Mouse (Mus musculus) frontal cortex, postnatal 36 days (tissue): Measurements from ENCODE around the gene Wdr73.
A peak's percentile ranks its signal among the peaks of the same experiment; 100 is the strongest.

ENCODE experiments used
- DNase-seq, 2 experiments: peaks; one replicate each; pipeline ENCODE4 v3.0.0; 2022; ENCODE audit warnings: low spot score in 2 of 2

The Wdr73 gene

DNA sequence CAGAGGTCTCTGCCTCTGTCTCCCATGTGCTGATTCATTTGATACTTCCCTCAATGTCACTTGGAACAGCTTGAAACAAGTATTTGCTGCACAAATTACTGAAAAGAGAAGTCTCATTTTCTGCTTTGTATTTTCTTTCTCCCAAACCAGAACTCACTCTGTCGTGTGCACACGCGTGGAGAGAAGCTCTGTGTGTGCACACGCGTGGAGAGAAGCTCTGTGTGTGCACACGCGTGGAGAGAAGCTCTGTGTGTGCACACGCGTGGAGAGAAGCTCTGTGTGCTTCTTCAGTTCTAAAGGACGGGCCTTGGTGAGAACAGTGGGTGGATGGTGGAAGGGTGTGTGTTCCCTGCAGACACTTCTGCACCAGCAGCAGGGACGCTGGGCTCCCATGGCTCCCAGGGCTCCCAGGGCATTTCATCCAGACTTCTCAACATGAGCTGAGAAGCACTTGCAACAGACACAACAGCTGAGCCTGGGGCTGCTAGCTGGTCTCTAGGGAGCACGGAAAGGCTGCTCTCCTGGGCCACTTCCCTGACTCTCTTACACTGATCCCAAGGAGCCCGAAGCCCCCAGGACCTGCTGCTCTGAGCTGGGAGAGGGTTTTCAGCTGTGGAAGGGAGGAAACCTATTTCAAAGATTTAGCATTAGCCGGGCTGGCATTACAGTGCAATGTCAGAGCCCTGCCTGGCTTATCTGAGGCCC, 6.1 kb downstream of the Wdr73 start:
- no peak for DNase-seq

GRCm38 (mm10) chr7:80894196-80894595, 6.9 kb downstream of the Wdr73 start:
- no peak for DNase-seq

DNA sequence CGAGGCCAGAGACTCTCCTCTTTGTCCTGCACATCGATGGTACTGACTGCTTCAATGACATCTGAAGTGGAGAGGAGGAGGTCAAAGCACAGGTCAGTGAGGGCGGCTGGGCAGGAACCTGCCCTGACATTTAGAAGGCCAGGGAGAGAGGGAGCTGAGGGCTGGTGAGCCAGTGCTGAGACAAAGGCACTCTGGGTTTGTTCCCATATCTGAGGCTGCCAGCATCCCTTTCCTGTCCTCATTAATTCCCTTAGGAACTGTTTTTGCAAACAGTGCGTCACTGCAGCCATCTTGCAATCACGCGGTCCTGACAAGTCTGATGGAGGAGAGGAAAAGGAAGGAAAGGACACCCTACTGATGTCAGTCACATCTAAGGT, 7.3 kb downstream of the Wdr73 start:
- DNase-seq = no peak

- no peak for DNase-seq
Observed at GRCm38 (mm10) chr7:80893086-80893752, 7.8 kb downstream of the Wdr73 start.

DNA sequence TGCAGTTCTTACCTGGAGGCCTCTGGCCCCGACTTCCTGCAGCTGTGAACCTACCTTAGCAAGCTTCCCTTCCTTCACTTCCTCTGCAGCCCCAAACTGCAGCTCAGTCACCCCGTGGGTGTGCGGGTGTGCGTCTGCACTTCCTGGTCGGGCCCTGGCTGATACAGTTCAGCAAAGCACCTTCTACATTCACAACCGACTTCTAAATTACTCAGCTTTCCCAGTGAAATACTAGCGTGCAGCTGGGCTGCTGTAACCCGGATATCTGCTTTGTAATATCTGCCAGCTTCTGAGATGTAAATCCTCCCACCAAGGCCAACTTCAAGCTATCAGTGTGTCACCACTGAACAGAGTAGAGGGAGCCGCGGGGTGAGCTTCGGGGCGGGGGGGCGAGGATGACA, 11.2 kb downstream of the Wdr73 start:
- no peak for DNase-seq

DNA sequence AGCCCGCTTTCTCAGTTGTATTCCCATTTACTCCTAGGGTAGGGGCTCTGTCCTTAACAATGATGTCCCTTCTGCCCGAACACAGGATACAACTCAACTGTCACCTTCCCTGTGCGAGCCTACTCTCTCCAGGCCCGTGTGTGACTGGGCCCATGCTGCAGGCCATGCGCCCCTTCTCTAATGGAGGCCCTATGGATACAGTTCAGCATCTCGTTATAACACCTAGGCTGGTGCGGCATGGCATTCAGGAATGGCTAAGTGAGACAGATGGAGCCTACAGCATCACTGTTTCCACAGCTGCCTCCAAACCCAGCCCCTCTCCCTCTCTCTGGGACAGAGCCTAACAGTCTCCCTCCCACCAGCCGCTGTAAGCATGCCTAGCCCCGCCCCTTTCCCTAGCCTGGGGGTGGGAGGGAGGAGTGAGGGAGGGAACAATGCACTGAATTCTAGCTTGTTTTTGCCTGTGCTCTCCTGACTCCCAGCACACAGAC, 12.0 kb downstream of the Wdr73 start:
- peak in 1 of 2 experiments; percentile 42 for DNase-seq

GRCm38 (mm10) chr7:80888595-80888994, 12.5 kb downstream of the Wdr73 start:
- DNase-seq = no peak

DNA sequence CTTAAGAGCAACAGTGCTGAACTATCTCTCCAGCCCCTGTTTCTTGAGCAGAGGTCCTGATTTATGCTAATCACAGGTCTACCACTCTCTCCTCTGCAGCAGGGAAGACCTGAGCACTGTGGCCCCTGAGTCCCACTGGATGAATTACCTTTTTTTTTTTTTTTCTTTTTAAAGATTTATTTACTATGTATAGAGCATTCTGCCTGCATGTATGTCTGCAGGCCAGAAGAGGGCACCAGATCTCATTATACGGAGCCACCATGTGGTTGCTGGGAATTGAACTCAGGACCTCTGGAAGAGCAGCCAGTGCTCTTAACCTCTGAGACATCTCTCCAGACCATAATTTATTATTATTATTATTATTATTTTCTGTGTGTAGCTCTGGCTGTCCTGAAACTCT, 15.4 kb downstream of the Wdr73 start:
- no peak for DNase-seq

- peak; percentile 47 to 72 for DNase-seq
Observed at GRCm38 (mm10) chr7:80882830-80883505, 18.1 kb downstream of the Wdr73 start.

GRCm38 (mm10) chr7:80875727-80876126, 25.3 kb downstream of the Wdr73 start:
- no peak for DNase-seq

GRCm38 (mm10) chr7:80873631-80874030, 27.4 kb downstream of the Wdr73 start:
- DNase-seq = no peak

DNA sequence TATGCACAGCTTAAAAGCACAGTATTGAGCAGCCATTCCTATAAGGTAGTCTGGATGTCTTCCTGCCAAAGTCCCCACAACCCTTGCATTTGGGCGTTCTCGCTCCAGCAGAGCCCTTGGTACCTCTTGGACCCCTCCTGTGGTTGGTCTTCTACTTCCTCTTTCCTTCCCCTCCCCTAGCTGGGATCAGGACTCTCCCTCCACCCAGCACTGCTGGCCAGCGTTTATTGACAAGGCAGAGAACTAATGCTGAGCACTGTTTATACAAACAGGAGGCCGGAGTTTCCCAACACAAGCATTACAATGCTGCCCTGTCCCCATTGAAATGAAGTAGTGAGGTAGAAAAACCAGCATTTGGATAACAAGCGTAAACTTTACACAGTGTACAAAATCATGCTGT, 28.0 kb downstream of the Wdr73 start:
- no peak for DNase-seq

DNA sequence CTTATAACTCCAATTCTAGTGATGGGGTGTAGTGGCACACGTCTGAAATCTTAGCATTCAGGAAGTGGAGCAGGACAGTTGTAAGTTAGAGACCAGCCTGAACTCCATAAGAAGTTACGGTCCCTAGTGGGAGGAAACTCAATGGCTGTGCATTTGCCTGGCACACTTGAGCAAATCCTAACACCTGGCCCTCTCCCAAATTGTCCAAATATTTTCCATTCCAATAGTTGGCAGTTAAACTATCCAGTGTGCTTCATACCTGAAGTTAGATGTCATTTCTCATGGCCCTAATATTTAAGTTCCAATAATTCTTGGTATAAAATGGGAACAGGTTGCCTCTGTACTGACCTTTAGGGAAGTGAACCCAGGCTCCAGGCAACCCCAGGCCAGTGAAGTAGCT, 32.4 kb downstream of the Wdr73 start:
- no peak for DNase-seq

- DNase-seq = no peak
Observed at GRCm38 (mm10) chr7:80866514-80867147, 34.4 kb downstream of the Wdr73 start.

DNA sequence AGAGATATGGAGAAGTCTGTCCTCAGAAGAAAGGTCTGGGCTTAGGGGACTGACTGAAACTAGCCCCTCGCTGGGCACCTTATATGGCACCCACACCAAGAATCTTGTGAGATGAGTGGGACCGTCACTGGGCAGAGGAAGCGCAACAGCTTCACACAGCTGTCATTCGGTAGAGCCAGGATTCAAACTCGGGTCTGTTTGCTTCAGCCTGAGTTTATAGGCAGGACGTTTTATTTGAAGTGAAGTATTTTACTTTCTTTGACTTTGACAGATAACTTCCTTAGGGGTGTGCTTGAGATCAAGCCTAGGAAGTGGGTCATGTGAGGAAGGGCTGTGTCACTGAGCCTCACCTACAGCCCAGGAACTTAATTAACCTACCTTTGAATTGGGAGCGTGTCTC, 35.5 kb downstream of the Wdr73 start:
- DNase-seq = no peak

DNA sequence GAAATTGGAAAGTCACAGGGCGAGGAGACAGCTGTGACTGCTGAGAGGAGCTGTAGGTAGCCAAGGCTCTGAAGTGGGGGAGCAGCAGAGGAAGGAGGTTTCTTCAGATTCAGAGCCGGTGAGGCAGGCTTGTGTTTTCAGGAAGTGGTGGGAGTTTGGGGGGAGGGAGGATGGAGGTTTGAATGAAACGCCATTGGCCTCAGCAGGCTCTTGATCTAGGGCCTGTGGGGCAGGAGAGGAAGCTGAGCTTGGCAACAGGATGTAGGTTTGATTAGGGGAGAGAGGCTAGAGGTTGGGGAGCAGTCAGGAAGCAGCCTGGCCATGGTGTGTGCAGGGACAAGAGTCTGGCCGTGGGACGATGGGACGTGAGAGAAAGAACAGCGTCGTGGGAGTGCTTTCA, 36.2 kb downstream of the Wdr73 start:
- DNase-seq = peak in 1 of 2 experiments; percentile 35

DNA sequence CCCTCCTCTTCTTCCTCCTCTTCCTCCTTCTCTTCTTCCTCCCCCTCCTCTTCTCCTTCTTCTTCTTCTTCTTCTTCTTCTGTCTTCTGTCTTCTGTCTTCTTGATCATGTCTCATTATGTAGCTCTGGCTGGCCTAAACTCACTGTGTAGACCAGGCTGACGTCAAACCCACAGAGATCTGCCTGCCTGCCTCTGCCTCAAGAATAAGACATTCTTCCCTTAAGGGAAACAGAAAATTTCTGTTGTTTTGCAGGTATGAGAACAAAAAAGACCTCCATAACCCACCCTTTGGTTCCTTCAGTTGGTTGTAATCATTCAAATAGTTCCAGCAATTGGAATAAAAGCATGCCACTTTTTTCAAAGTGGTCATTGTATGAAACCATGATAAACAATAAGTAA, 36.9 kb downstream of the Wdr73 start:
- no peak for DNase-seq

GRCm38 (mm10) chr7:80863520-80863919, 37.5 kb downstream of the Wdr73 start:
- DNase-seq = no peak

DNA sequence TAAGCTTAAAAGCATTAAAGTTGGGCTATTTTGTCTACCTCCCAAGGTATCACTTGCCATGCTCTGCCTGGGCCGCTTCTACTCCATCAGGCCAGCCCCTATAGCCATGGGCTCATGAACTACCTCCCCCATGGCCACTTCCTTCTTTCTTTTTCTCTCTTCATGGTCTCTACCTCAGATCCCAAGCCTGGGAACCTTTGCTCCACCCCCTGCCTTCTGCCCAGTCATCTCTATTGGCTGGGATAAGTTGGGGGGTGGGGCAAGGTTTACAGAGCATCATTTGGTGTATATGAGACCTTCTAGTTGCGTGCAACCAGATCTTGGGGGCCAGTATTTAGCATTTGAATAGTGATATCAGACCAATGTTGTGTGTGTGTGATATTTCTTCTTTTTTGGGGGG, 38.6 kb downstream of the Wdr73 start:
- no peak for DNase-seq

DNA sequence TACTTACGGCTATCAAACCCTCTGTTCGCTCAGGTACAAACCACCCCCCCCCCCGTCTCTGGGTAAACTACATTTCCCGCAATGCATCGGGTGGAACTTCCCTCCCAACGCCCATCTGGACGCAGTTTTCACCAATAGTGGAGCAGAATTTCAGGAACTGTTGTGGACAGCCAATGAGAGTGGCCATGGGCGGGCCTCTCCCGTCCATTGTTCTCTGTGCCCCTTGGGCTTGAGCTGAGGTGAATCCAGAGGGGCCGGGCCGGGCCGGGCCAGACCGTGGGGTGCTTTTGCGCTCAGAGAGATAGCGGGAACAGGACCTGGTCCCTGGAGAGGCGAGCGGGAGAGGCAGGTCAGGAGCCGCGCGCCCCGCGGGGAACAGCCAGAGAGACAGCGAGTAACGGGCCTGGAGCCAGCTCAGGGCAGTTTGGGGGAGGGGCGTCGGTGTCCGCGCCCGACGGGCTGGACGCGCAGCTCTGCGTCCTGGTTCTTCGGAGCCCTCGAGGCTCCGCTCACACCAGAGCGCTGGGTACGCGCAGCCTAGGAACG, 40.3 kb downstream of the Wdr73 start, which contains the start of gene Zscan2:
TSS of gene Zscan2 (plus strand) at position 192 of the 546 bp plus-strand sequence.
- peak; percentile 90 to 93 for DNase-seq

GRCm38 (mm10) chr7:80860227-80860626, 40.8 kb downstream of the Wdr73 start:
- DNase-seq = peak in 1 of 2 experiments; percentile 42

GRCm38 (mm10) chr7:80857181-80857580, 43.9 kb downstream of the Wdr73 start:
- DNase-seq = peak; percentile 68 to 89
